Mouse (Mus musculus) myocyte (in vitro differentiated cells): ENCODE data around the gene Mfap5.

ENCODE experiments used
- MYOD1 ChIP-seq, 3 experiments: IDR thresholded peaks; one replicate each; pipeline ENCODE4 v1.6.1; 2011; ENCODE audit warnings: control low read depth in 2 of 3, low read depth in 2 of 3, mild to moderate bottlenecking in 2 of 3, moderate library complexity in 1 of 3; ENCODE audit not compliant: insufficient read length in 2 of 3, control insufficient read depth in 1 of 3
- TCF12 ChIP-seq: IDR thresholded peaks from one replicate; pipeline ENCODE4 v1.6.1; 2011; ENCODE audit warnings: mild to moderate bottlenecking, control low read depth; ENCODE audit not compliant: poor library complexity, insufficient read depth, severe bottlenecking

DNA sequence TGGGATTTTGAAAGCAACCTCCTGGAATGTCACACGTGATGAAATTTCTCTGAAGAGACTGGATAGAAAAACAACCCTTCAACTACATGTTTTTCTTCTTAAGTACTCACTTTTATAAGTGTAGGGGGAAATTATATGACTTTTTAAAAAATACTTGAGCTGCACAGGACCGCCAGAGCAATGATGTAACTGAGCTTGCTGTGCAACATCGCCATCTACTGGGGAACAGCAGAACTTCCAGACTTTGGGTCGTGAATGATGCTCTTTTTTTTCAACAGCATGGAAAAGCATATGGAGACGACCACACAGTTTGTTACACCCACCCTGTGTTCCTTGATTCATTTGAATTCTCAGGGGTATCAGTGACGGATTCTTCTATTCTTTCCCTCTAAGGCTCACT lies 56.8 kb downstream of the Mfap5 start:
- no peak for TF ChIP-seq MYOD1 (IDR thresholded peaks at IDR 0.05; ENCODE audit: control insufficient read depth in 1 of 3, insufficient read length in 2 of 3, low read depth in 2 of 3)
- no peak for TF ChIP-seq TCF12
